Mouse (Mus musculus): ENCODE results near the gene Lrrtm4. TPM values are rescaled to one million over a fixed set of nuclear protein-coding genes. Genes with fewer than 3 reads are reported as not detected.

Gene Lrrtm4
- polyA plus RNA-seq, 1 experiment from 2014 or later, result 0.90 TPM

GRCm38 (mm10) chr6:80582225-80582624, 563.5 kb downstream of the Lrrtm4 start:
- Histone ChIP-seq H3K4me1 (replicated peaks) (no peaks in the 10 kb centered on the region), H3K36me3 (no peaks in the 10 kb centered on the region), H3K9ac (no peak overlapping the region), H3K4me2 (replicated peaks) (no peak overlapping the region), H3K27ac (no peak overlapping the region), H3K4me3 (replicated peaks) (no peak overlapping the region), H3K27me3 (replicated peaks) (no peaks in the 10 kb centered on the region), H3K9me3 (no peaks in the 10 kb centered on the region)
- ATAC-seq, result no peak
- WGBS, result 82% methylated on average over 1 of the region's 1 CpGs

DNA sequence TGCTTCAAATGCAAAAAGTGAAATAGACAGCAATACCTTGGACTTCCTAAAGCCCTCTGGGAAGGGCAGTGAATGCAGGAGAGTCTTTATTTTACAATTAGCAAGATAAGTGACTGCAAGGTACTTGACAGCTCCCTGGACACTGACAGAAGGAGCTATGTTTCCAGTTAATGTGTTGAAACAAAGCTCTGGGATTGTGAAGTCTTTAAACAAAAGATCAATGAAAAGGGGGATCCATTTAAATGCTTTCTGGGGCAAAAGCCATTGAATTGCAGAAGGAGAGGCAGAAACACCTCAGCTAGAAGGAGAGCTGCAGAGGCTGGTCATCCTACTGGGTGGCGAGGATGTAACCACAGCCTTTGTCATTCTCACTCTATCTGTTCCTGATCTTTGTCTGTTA, 571.1 kb downstream of the Lrrtm4 start:
- Histone ChIP-seq H3K9ac (no peak overlapping the region), H3K9me3 (no peaks in the 10 kb centered on the region), H3K27ac (no peak overlapping the region), H3K4me2 (replicated peaks) (no peak overlapping the region), H3K36me3 (no peaks in the 10 kb centered on the region), H3K27me3 (replicated peaks) (no peaks in the 10 kb centered on the region), H3K4me3 (replicated peaks) (no peak overlapping the region), H3K4me1 (replicated peaks) (no peaks in the 10 kb centered on the region)
- ATAC-seq, result no peak
- WGBS, result 77% methylated on average over 1 of the region's 1 CpGs

DNA sequence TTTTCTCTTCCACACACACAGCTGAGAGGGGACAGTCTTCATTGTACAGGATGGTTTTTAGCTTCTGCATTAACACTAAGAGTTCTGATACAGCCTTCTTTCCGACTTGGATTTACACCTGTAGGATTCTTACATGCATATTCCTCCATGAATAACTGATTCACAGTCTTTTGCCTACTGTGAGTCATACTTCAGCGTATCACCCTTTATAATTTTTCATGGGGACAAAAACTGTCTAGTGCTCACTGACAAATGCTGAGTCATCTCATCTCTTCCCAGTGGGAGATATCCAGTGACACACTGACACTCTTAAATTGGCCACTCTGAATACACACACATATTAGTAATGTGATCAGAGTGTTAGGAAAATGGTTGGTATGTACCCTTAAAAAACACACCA, 600.8 kb downstream of the Lrrtm4 start:
- Histone ChIP-seq H3K9ac (no peak overlapping the region), H3K27me3 (replicated peaks) (no peaks in the 10 kb centered on the region), H3K27ac (no peak overlapping the region), H3K4me2 (replicated peaks) (no peak overlapping the region), H3K9me3 (no peaks in the 10 kb centered on the region), H3K4me3 (replicated peaks) (no peak overlapping the region), H3K4me1 (replicated peaks) (no peaks in the 10 kb centered on the region), H3K36me3 (no peaks in the 10 kb centered on the region)
- WGBS, result 81% methylated on average over 2 of the region's 2 CpGs
- no peak for ATAC-seq

DNA sequence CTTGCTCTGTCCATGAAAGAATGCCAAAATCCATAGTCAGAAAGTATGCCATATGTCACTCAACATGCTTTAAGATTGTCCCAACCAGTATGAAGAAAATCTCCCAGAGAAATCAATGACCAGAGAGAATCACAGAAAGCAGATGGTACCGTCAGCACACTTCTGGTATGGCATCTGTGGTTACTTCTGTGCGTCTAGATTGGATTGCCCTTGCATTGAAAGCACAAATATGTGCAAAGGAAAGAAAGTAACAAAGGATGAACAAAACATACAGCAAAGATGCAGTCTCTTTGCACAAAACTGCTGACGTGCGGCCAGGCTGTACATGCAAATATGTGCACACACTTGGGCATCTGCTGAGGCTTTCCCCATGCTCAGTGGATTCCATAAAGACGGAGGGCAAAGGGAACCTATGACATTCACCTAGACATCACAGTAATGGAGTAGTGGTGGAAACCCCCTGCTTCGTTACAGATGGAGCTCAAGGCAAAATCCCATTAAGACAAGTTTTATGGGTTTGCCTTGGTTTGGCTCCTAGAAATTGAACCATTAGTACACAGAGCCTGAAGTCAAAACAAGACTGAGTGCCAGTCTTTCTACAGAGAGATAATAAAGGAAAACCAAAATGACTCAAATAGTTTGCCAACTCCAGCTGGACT, 604.1 kb downstream of the Lrrtm4 start:
- no peak for ATAC-seq
- H3K4me1 ChIP-seq (replicated peaks), result no peaks in the 10 kb centered on the region

GRCm38 (mm10) chr6:80625509-80625908, 606.8 kb downstream of the Lrrtm4 start:
- 89% methylated on average over 4 of the region's 4 CpGs for WGBS
- no peaks in the 10 kb centered on the region for H3K4me1 ChIP-seq (replicated peaks)
- H3K4me3 ChIP-seq (replicated peaks), result no peak overlapping the region
- no peak overlapping the region for H3K9ac ChIP-seq
- H3K27me3 ChIP-seq (replicated peaks), result no peaks in the 10 kb centered on the region
- no peak for ATAC-seq
- H3K9me3 ChIP-seq, result no peaks in the 10 kb centered on the region
- no peak overlapping the region for H3K4me2 ChIP-seq (replicated peaks)
- no peaks in the 10 kb centered on the region for H3K36me3 ChIP-seq
- no peak overlapping the region for H3K27ac ChIP-seq

More for the DNA sequence above, 604.1 kb downstream of the Lrrtm4 start:
- Histone ChIP-seq H3K4me2 (replicated peaks) (no peak overlapping the region), H3K36me3 (no peaks in the 10 kb centered on the region), H3K9ac (no peak overlapping the region), H3K4me3 (replicated peaks) (no peak overlapping the region), H3K27ac (no peak overlapping the region), H3K27me3 (replicated peaks) (no peaks in the 10 kb centered on the region), H3K9me3 (no peaks in the 10 kb centered on the region)
- 87% methylated on average over 6 of the region's 6 CpGs for WGBS

- no peak for ATAC-seq
- no peak overlapping the region for H3K27ac ChIP-seq
- no peak overlapping the region for H3K4me3 ChIP-seq (replicated peaks)
- H3K27me3 ChIP-seq (replicated peaks), result no peaks in the 10 kb centered on the region
- WGBS, result 86% methylated on average over 5 of the region's 5 CpGs
- H3K4me2 ChIP-seq (replicated peaks), result no peak overlapping the region
- H3K9me3 ChIP-seq, result no peaks in the 10 kb centered on the region
- no peaks in the 10 kb centered on the region for H3K4me1 ChIP-seq (replicated peaks)
- H3K9ac ChIP-seq, result no peak overlapping the region
- no peaks in the 10 kb centered on the region for H3K36me3 ChIP-seq
These were observed 644.1 kb downstream of the Lrrtm4 start for GRCm38 (mm10) chr6:80662729-80663128.

DNA sequence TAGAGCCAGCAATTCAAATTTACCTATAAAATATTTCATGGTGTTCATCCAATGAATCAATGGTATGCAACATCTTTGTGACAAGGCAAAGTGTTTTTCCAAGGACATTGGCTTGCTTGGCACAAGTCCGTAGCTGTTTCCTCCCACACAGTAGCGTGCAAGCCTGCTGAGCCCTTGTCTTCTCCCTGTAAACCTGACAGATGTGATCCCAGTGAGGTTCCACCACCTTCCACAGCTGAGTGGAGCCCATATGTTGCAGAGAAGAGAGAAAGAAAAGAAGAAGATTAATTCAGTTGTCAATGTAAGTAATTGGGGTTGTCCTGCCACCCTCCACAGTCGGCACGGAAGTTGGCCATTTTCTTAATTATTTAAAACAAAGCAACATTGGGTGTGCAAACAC, 645.4 kb downstream of the Lrrtm4 start:
- ATAC-seq, result no peak
- Histone ChIP-seq H3K36me3 (no peaks in the 10 kb centered on the region), H3K4me1 (replicated peaks) (no peaks in the 10 kb centered on the region), H3K9ac (no peak overlapping the region), H3K4me3 (replicated peaks) (no peak overlapping the region), H3K27me3 (replicated peaks) (no peaks in the 10 kb centered on the region), H3K9me3 (no peaks in the 10 kb centered on the region), H3K27ac (no peak overlapping the region), H3K4me2 (replicated peaks) (no peak overlapping the region)
- 81% methylated on average over 4 of the region's 4 CpGs for WGBS

DNA sequence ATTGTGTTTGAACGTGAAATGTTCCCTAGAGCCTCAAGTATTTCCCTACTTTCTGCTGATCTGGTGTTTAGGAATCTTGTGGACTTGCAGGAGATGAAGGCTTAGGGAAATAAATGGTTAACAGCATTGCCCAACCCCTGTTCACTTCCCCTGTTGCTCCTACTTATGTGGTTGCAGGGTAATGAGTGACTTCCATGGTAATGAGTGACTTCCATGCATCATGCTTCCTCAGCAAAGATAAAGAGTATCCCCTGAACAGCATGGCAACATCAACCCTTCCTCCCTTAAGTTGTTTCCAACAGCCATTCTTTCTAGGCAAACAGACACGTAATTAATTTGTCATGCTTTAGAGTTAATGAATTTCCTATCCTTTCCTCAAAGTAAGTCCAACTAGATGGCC, 685.5 kb downstream of the Lrrtm4 start:
- Histone ChIP-seq H3K4me1 (replicated peaks) (no peaks in the 10 kb centered on the region), H3K9me3 (no peaks in the 10 kb centered on the region), H3K36me3 (no peaks in the 10 kb centered on the region), H3K27me3 (replicated peaks) (no peaks in the 10 kb centered on the region), H3K9ac (no peak overlapping the region), H3K27ac (no peak overlapping the region), H3K4me2 (replicated peaks) (no peak overlapping the region), H3K4me3 (replicated peaks) (no peak overlapping the region)
- WGBS, result 59% methylated on average over 2 of the region's 2 CpGs
- no peak for ATAC-seq

- no peak overlapping the region for H3K9ac ChIP-seq
- no peaks in the 10 kb centered on the region for H3K36me3 ChIP-seq
- no peaks in the 10 kb centered on the region for H3K9me3 ChIP-seq
- H3K4me3 ChIP-seq (replicated peaks), result no peak overlapping the region
- WGBS, result 92% methylated on average over 5 of the region's 5 CpGs
- no peak overlapping the region for H3K27ac ChIP-seq
- ATAC-seq, result no peak
- H3K27me3 ChIP-seq (replicated peaks), result no peaks in the 10 kb centered on the region
- no peak overlapping the region for H3K4me2 ChIP-seq (replicated peaks)
- H3K4me1 ChIP-seq (replicated peaks), result no peaks in the 10 kb centered on the region
These were observed 701.8 kb downstream of the Lrrtm4 start for GRCm38 (mm10) chr6:80720468-80720867.

- H3K27me3 ChIP-seq (replicated peaks), result no peaks in the 10 kb centered on the region
- H3K4me2 ChIP-seq (replicated peaks), result no peak overlapping the region
- H3K9ac ChIP-seq, result no peak overlapping the region
- ATAC-seq, result no peak
- 75% methylated on average over 3 of the region's 3 CpGs for WGBS
- H3K4me3 ChIP-seq (replicated peaks), result no peak overlapping the region
- no peaks in the 10 kb centered on the region for H3K4me1 ChIP-seq (replicated peaks)
- H3K36me3 ChIP-seq, result no peaks in the 10 kb centered on the region
- no peaks in the 10 kb centered on the region for H3K9me3 ChIP-seq
- no peak overlapping the region for H3K27ac ChIP-seq
These were observed 714.7 kb downstream of the Lrrtm4 start for GRCm38 (mm10) chr6:80733416-80733815.

DNA sequence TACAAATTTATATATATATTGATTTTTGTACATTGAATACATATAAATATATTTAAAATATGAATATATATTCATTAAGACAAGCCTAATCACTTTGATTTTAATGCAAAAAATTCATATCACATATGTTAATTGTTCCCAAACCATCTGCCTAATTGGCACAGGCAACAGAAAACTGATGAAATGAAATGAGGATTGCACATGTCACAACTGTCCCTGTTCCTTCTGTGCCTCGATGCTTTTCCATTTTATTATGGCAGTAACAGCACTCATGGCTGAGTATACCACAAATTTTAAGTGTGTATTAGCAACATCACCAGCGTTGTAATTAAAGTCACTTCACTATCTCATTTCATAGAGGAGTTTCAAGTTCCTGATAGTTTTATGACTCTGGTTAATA, 732.1 kb downstream of the Lrrtm4 start:
- H3K36me3 ChIP-seq, result no peaks in the 10 kb centered on the region
- H3K27ac ChIP-seq, result no peak overlapping the region
- 70% methylated on average over 2 of the region's 2 CpGs for WGBS
- H3K4me1 ChIP-seq (replicated peaks), result no peaks in the 10 kb centered on the region
- H3K4me3 ChIP-seq (replicated peaks), result no peak overlapping the region
- H3K4me2 ChIP-seq (replicated peaks), result no peak overlapping the region
- no peaks in the 10 kb centered on the region for H3K9me3 ChIP-seq
- no peak for ATAC-seq
- no peaks in the 10 kb centered on the region for H3K27me3 ChIP-seq (replicated peaks)
- no peak overlapping the region for H3K9ac ChIP-seq

DNA sequence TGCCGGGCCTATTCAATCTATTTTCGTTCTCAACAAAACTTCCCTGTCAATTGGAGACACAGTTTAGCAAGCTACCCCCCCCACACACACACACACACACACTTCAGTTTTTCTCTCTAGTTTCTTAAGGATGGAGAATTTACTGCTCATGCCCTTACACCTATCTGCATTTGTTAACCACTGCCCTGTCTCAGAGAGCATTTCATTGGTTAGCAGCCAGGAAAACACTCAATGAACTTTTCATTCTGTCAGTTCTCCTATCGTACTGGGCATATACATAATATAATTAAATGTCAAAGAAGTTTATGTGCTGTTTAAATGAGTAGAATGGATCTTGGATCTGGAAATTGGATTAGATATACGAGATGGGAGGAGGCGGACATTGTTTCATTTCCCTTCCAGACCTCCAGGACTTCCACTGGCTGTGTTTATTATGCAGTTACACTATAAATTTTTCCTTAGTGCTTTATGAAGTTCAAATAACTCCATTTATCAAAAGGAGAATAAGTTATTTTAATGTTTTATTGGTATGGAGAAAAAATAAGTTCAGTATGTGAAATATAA, 742.0 kb downstream of the Lrrtm4 start:
- Histone ChIP-seq H3K27ac (no peak overlapping the region), H3K36me3 (no peaks in the 10 kb centered on the region), H3K9me3 (no peaks in the 10 kb centered on the region), H3K4me2 (replicated peaks) (no peak overlapping the region), H3K27me3 (replicated peaks) (no peaks in the 10 kb centered on the region), H3K4me1 (replicated peaks) (no peaks in the 10 kb centered on the region), H3K9ac (no peak overlapping the region), H3K4me3 (replicated peaks) (no peak overlapping the region)
- WGBS, result 47% methylated on average over 5 of the region's 5 CpGs
- ATAC-seq, result no peak

DNA sequence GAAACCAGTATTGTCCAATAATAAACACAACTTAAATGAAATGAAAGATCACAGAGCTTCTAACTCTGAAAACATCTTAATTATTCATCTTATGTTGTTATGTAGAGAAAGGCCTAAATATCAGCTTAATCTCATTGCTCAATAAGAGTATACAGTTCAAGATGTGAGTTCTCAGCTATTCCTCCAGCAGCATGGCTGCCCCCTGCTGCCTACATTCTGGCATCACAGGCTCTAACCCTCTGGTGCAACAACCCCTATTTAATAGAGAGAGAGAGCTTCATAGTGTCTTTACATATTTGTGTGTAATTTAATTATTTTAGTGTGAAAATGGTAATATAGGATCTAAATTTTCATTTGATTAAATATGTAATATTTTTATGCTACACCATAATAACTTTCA, 767.6 kb downstream of the Lrrtm4 start:
- no peaks in the 10 kb centered on the region for H3K27me3 ChIP-seq (replicated peaks)
- no peak overlapping the region for H3K27ac ChIP-seq
- H3K4me2 ChIP-seq (replicated peaks), result no peak overlapping the region
- no peak overlapping the region for H3K4me3 ChIP-seq (replicated peaks)
- H3K9ac ChIP-seq, result no peak overlapping the region
- H3K36me3 ChIP-seq, result no peaks in the 10 kb centered on the region
- H3K4me1 ChIP-seq (replicated peaks), result no peaks in the 10 kb centered on the region
- H3K9me3 ChIP-seq, result no peaks in the 10 kb centered on the region
- ATAC-seq, result no peak

Data from intestine, embryonic 15.5 days (tissue).